Mouse (Mus musculus) WW6 (cell line): ENCODE measurements around the gene Dars.

Experiments
- DNase-seq: peaks from one replicate; pipeline ENCODE4 v3.0.0-alpha.2; 2013; ENCODE audit warnings: low read depth, low spot score

Gene Dars

DNA sequence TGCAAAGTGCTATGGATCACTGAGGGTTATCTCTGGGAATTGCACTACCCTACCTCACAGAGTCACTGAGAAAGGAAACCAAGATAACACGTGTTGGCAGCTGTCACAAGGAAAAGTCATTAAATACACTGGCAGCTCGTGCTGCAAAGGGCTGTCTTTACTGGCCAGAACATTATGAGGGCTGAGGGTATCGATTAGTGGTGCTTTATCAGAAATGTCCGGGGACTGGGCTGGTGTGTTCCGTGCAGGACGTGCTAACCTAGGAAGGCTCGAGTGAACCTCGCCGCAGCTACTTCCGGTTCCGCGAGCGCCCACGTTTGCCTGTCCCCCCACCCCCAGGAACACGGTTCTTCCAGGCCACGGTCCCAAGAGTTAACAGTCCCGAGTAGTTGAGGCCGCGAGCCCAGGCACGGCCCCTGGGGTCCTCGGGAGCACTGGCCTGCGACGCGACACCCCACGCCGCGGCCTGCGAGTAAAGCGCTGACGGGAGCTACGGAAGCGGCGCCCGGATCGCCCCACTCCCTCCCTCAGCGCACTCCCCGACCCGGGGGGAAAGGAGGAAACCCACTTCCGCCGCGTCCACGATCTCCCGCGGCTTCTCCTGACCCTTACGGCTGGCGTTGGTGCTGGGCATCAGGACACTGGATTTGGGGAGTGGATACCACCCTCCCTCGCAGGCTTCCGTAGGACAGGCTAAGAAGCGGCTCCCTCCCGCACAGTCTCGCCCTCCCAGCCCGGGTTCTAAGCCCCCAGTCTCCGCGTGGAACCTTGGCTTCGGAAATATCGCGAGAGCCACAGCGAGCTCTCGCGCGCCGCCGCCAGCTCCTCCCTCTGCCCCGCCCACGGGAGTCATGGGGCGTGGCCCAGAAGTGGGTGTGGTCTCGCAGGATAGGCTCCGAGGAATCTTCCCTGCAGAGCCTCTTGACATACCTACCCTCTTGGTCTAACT lies at the start of gene Dars:
Dars (minus strand) TSS at position 785 of the 949 bp plus-strand sequence.
- DNase-seq, result peak; percentile 87

GRCm38 (mm10) chr1:128466828-128467227 lies 49.7 kb upstream of the Dars start:
- no peak for DNase-seq

DNA sequence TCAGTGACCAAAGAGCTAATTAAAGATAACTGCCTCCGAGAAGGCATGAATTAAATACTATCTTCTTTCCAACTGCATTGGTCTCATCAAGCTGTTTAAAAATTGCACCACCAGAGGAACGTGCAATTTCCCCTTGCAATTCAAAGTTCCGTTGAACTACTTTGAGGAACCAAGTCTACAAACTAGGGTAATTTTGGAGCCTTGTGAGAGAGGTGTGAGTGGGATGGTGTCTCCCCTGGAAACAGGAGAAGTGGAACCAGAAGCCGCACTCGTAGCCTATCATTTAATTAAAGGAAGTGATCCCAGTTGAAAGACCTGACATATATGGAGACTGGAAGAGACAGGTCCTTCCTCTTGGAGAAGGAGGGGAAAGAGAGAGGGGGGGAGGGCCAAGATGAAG lies 46.3 kb upstream of the Dars start:
- DNase-seq, result no peak

DNA sequence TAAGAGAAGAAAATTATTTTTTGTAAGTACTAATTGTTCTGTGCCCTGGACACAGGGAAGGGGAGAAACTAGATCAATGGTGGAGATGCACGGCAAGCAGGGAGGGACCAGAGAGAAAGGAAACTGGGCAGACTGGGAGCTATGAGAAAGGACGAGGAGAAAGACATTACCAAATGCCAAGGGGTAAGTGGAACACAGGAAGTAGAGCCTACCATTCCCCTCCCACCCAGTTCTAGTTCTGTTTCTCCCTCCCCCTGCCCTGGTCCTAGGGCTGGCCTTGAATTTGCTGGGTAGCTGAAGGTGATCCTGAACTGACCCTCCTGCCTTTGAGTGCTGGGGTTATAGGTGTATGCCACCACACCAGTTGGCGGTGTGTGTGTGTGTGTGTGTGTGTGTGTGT lies 45.2 kb upstream of the Dars start:
- no peak for DNase-seq

- no peak for DNase-seq
Measured at GRCm38 (mm10) chr1:128460780-128461179, 43.6 kb upstream of the Dars start.

- no peak for DNase-seq
Measured at GRCm38 (mm10) chr1:128459439-128459838, 42.3 kb upstream of the Dars start.

DNA sequence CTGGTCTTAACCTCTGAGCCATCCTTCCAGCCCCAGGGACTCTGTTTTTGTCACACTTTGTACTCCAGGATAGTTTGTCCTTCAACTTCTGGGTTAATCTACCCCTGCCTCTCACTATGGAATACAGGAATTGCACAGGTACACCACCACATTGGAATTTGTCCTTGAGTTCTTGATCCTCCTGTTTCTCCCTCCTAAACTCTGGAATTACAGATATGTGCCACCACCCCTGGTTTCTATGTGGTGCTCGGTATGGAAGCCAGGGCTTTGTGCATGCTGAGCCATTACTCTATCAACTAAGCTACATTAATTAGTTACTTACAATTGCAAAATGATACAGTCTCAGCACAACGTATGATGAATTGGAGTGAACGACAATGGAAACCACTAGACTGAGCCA lies 41.8 kb upstream of the Dars start:
- DNase-seq, result no peak

- no peak for DNase-seq
Measured at GRCm38 (mm10) chr1:128456844-128457445, 39.8 kb upstream of the Dars start.

DNA sequence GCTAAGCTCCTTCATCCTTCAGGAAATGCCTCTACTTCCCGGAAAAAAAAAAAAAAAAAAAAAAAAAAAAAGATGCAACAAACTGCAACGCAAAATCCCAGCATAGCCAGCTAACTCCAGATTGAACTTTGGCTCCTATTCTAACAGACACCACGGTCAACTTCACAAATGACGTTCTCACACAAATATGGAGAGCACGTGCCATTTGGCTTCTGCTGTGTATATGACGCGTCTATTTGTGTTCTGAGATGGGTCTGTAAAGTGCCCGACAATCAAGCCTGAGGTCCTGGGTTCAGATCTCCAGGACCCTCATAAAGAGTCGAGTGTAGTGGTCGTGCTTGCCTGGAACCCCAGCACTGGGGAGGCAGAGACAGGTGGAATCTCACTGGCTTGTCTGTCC lies 39.1 kb upstream of the Dars start:
- DNase-seq, result no peak

DNA sequence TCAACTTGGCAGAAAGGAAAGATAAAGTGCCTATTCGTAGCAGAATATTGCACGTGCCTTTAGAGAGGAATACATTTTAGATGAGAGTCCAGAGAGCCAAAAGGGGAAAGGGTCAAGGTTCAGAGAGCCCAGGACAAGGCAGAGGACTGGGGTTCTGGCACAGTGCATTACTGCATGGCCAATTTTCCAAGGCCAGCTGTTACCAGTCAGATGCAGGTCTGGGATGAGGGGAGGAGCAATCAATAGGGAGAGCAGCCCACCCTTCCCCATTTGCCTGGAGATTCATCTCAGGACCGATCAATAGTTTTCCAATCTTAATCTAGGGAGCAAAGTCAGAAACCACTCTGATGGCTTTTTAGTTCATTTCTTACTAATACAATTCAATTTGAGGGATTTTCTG lies 35.0 kb upstream of the Dars start:
- DNase-seq, result no peak

DNA sequence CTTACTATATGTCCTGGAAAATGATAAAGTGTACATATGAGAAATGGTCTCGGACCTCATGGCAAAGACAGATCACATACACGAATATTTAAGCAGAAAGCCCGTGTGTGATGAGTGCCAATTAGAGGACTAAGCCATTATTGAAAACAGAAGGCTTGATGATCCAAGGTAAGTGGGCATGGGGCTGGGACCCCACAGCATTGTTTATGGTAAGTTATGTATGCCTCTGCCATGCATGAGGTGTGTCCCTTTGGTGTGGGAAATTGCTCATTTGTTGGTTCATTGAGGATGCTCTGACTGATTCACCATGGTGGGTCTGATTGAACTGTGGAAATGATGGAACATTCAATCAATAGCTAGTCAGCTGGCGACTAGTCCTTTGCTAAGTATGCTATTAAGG lies 34.0 kb upstream of the Dars start:
- DNase-seq, result no peak

- DNase-seq, result no peak
Measured at GRCm38 (mm10) chr1:128447206-128447902, 30.2 kb upstream of the Dars start.

DNA sequence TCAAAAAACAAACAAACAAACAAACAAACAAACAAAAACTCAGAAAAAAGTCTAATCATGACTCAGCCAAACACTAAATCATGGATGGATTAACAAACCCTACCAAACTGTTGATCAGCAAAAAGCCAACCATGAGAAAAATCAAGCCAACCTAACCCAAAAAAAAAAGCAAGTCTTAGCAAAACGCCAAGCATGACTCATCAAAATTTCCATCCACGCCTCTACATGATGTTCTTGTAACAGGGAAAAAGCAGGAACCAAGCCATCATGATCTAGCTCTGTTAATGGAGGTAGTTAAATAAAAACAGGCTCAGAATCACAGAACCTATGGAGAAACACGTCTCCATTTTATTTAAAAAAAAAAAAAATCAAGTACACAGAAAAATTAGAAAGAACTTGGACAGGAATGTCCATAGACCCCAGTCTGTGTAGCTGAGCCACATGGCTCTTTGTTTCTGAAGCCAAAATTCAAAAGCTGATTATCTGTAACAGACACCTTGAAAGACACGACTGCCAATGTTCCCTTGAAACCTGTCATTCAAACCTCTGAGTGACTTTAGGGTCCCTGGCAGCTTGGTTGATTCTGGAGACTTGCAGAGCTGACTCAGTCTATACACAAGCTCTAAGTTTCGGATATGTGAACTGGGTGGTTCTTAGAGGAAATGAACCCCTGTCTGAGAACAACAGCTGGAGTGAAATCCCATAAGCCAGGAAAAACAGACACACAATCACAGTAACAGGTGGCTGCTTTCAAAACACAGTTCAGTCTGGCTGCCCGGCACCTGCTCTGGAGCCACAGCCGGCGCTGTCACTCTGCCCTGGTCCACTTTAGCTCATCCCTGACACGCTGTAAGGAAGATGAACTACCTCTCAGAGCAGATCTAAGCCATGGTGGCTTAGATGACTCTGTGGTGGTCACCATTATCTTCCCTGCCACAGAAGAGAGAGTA lies 27.0 kb upstream of the Dars start:
- DNase-seq, result no peak

- no peak for DNase-seq
Measured at GRCm38 (mm10) chr1:128441129-128441473, 23.9 kb upstream of the Dars start.

- no peak for DNase-seq
Measured at GRCm38 (mm10) chr1:128440386-128441128, 23.4 kb upstream of the Dars start.

- DNase-seq, result no peak
Measured at GRCm38 (mm10) chr1:128439618-128440017, 22.4 kb upstream of the Dars start.

- DNase-seq, result no peak
Measured at GRCm38 (mm10) chr1:128438526-128438925, 21.4 kb upstream of the Dars start.

- DNase-seq, result no peak
Measured at GRCm38 (mm10) chr1:128437276-128437675, 20.1 kb upstream of the Dars start.

DNA sequence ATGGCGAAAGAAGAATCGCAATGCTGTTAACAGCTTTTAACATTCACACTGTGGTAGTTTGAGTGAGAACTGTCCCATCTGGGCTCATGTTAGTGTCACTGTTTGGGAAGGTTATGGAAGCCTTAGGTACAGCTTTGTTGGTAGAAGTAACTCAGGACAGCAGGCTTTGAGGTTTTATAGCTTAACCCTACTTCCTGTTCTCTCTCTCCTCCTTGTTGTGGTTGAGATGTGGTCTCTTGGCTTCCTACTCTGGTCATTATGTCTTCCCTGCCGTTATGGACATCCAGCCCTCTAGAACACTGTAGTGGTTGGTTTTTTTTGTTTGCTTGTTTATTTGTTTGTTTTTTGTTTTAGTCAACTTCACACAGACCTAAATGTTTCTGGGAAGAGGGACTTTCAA lies 18.8 kb upstream of the Dars start:
- DNase-seq, result no peak

GRCm38 (mm10) chr1:128435551-128435950 lies 18.4 kb upstream of the Dars start:
- DNase-seq, result no peak

GRCm38 (mm10) chr1:128424928-128425327 lies 7.8 kb upstream of the Dars start:
- no peak for DNase-seq
